ENCODE assay signal across 40 mouse cellular contexts in genomic region chr7:82004228-82004627, GRCm38 (mm10). TPM values are rescaled to one million over a fixed set of nuclear protein-coding genes. Genes with fewer than 3 reads are reported as not detected.
"Had no signal": no experiment of that assay in that cellular context is flagged by ENCODE, and none has a peak within 500 bp of the region (broad histone marks: within the 10 kb centered on the region; RNA-seq: fewer than 3 reads in every experiment).

No protein-coding gene starts in this region.

- H3K4me1 ChIP-seq: heart, embryonic 10.5 days; heart, embryonic 13.5 days; heart, embryonic 15.5 days; hindbrain, embryonic 10.5 days; hindbrain, embryonic 12.5 days; hindbrain, embryonic 13.5 days; hindbrain, embryonic 15.5 days; intestine, embryonic 15.5 days; kidney, embryonic 15.5 days had no signal

- H3K9ac ChIP-seq: heart, embryonic 13.5 days; heart, embryonic 15.5 days; hindbrain, embryonic 12.5 days; hindbrain, embryonic 13.5 days; hindbrain, embryonic 14.5 days; hindbrain, embryonic 15.5 days; intestine, embryonic 15.5 days; kidney, embryonic 15.5 days had no signal

- H3K27me3 ChIP-seq: intestine, embryonic 15.5 days had no signal

- H3K4me3 ChIP-seq: heart, embryonic 10.5 days; heart, embryonic 13.5 days; heart, embryonic 15.5 days; hindbrain, embryonic 10.5 days; hindbrain, embryonic 12.5 days; hindbrain, embryonic 13.5 days; hindbrain, embryonic 15.5 days; intestine, embryonic 15.5 days; kidney, embryonic 15.5 days; layer of hippocampus, adult 2 months; left cerebral cortex, adult 2 months had no signal

- DNase-seq: heart, postnatal 10 days; heart, postnatal 14 days; heart, postnatal 36 days; heart, postnatal 4 days; kidney, adult 11 months; kidney, adult 18-20 months; kidney, adult 2 months; kidney, adult 8-10 months; kidney, adult 9 months; kidney, postnatal 10 days; kidney, postnatal 14 days; kidney, postnatal 25 days; kidney, postnatal 36 days; kidney, postnatal 4 days; layer of hippocampus, adult 9-11 months; layer of hippocampus, postnatal 36 days had no signal

- H3K4me2 ChIP-seq: heart, embryonic 11.5 days; heart, embryonic 13.5 days; heart, embryonic 15.5 days; hindbrain, embryonic 12.5 days; hindbrain, embryonic 13.5 days; hindbrain, embryonic 14.5 days; hindbrain, embryonic 15.5 days; intestine, embryonic 15.5 days; kidney, embryonic 15.5 days had no signal

- H3K36me3 ChIP-seq: heart, embryonic 10.5 days; heart, embryonic 13.5 days; heart, embryonic 15.5 days; hindbrain, embryonic 10.5 days; hindbrain, embryonic 12.5 days; hindbrain, embryonic 13.5 days; hindbrain, embryonic 15.5 days; intestine, embryonic 15.5 days; kidney, embryonic 15.5 days had no signal

- H3K27ac ChIP-seq: heart, embryonic 10.5 days; heart, embryonic 13.5 days; heart, embryonic 15.5 days; hindbrain, embryonic 10.5 days; hindbrain, embryonic 12.5 days; hindbrain, embryonic 13.5 days; hindbrain, embryonic 14.5 days; hindbrain, embryonic 15.5 days; hindbrain, postnatal 0 days; intestine, embryonic 15.5 days; kidney, embryonic 15.5 days; kidney, postnatal 0 days; layer of hippocampus, adult 2 months; left cerebral cortex, adult 2 months had no signal

- H3K9me3 ChIP-seq: heart, embryonic 10.5 days; heart, embryonic 13.5 days; heart, embryonic 15.5 days; hindbrain, embryonic 10.5 days; hindbrain, embryonic 12.5 days; hindbrain, embryonic 13.5 days; hindbrain, embryonic 15.5 days; intestine, embryonic 15.5 days; kidney, embryonic 15.5 days had no signal

- ATAC-seq: hindbrain, embryonic 16.5 days; hindbrain, postnatal 0 days; inflammation-experienced regulatory T-cells, adult 6 months; intestine, embryonic 15.5 days; intestine, embryonic 16.5 days; intestine, postnatal 0 days had no signal

RNA-seq across cellular contexts. Expression of gene Bnc1, which starts 12.1 kb away (rescaled TPM):
- total RNA-seq: hematopoietic stem cell, adult 5-6 weeks; layer of hippocampus, postnatal 10 days; layer of hippocampus, postnatal 14 days; layer of hippocampus, postnatal 25 days; layer of hippocampus, postnatal 36 days; left cerebral cortex, adult 18-20 months; left cerebral cortex, adult 2 months had no signal
- polyA plus RNA-seq: hindbrain, postnatal 0 days; inflammation-experienced regulatory T-cells, adult 6 months had no signal
